Mouse (Mus musculus) adrenal gland, adult (tissue): ENCODE results near the gene Gclm.
A peak's percentile ranks its signal among the peaks of the same experiment; 100 is the strongest.
"Not testable (repeated sequence)": the region's sequence is repeated elsewhere in the genome, so short reads cannot be mapped to it uniquely, and the experiment has no call there.

ENCODE experiments used
- DNase-seq, 2 experiments: peaks; one replicate each; pipeline ENCODE4 v3.0.0; 2022 to 2023; ENCODE audit warnings: low spot score in 1 of 2; ENCODE audit not compliant: inconsistent age in 2 of 2

Gclm gene

GRCm38 (mm10) chr3:122235772-122236171 lies 9.6 kb upstream of the Gclm start:
- DNase-seq: no peak

GRCm38 (mm10) chr3:122242876-122243275 lies 2.5 kb upstream of the Gclm start:
- no peak for DNase-seq

GRCm38 (mm10) chr3:122243416-122244167 lies 1.8 kb upstream of the Gclm start:
- no peak for DNase-seq

GRCm38 (mm10) chr3:122244759-122245158 lies 598 bp upstream of the Gclm start:
- no peak for DNase-seq

- peak; percentile 73 to 85 for DNase-seq
Observed at GRCm38 (mm10) chr3:122245878-122246332, 548 bp downstream of the Gclm start.

GRCm38 (mm10) chr3:122246406-122246805 lies 1.0 kb downstream of the Gclm start:
- no peak for DNase-seq

GRCm38 (mm10) chr3:122246986-122247767 lies 1.8 kb downstream of the Gclm start:
- DNase-seq: peak in 1 of 2 experiments; percentile 17

- DNase-seq: peak in 1 of 2 experiments; percentile 14
Observed at GRCm38 (mm10) chr3:122247768-122248100, 2.4 kb downstream of the Gclm start.

GRCm38 (mm10) chr3:122252466-122253253 lies 7.3 kb downstream of the Gclm start:
- DNase-seq: peak; percentile 63 to 78

- peak in 1 of 2 experiments; percentile 13 for DNase-seq
Observed at GRCm38 (mm10) chr3:122254050-122254449, 8.7 kb downstream of the Gclm start.

GRCm38 (mm10) chr3:122269986-122270385 lies 24.6 kb downstream of the Gclm start:
- no peak for DNase-seq

GRCm38 (mm10) chr3:122272565-122272964 lies 27.2 kb downstream of the Gclm start:
- DNase-seq: not testable (repeated sequence)

- DNase-seq: peak in 1 of 2 experiments; percentile 50
Observed at GRCm38 (mm10) chr3:122273407-122274240, 28.3 kb downstream of the Gclm start.

- DNase-seq: peak; percentile 95 to 97
Observed at GRCm38 (mm10) chr3:122274241-122275024, 29.1 kb downstream of the Gclm start, which contains the start of gene Dnttip2. TSS of gene Dnttip2 (plus strand) at chr3:122274388.

- no peak for DNase-seq
Observed at GRCm38 (mm10) chr3:122275111-122275510, 29.8 kb downstream of the Gclm start.

- DNase-seq: no peak
Observed at GRCm38 (mm10) chr3:122287195-122287594, 41.8 kb downstream of the Gclm start.

GRCm38 (mm10) chr3:122288613-122289195 lies 43.3 kb downstream of the Gclm start:
- DNase-seq: no peak

- not testable (repeated sequence) for DNase-seq
Observed at GRCm38 (mm10) chr3:122289344-122289743, 44.0 kb downstream of the Gclm start.

- peak in 1 of 2 experiments; percentile 56 for DNase-seq
Observed at GRCm38 (mm10) chr3:122290696-122291095, 45.3 kb downstream of the Gclm start.
